Mouse (Mus musculus): ENCODE results near the gene Mroh3. TPM values are rescaled to one million over a fixed set of nuclear protein-coding genes. Genes with fewer than 3 reads are reported as not detected.

Gene Mroh3
- total and polyA plus RNA-seq, 3 experiments: not detected

- no peaks in the 10 kb centered on the region for H3K9me3 ChIP-seq (replicated peaks; ENCODE audit: insufficient read depth, low read length)
- H3K27me3 ChIP-seq (ENCODE audit: control insufficient read depth in 1 of 2, insufficient read depth in 2 of 2, low read length in 2 of 2): no peaks in the 10 kb centered on the region
- peak overlapping the region; percentile 68 to 100 for H3K4me3 ChIP-seq (ENCODE audit: control insufficient read depth in 1 of 2, insufficient read depth in 1 of 2, low read depth in 2 of 2, low read length in 2 of 2)
- no peak for DNase-seq (ENCODE audit: low read depth, low spot score)
- no peak for TF ChIP-seq MAZ (IDR thresholded peaks at IDR 0.05; ENCODE audit: low read depth, low read length)
- TF ChIP-seq ELF1 (IDR thresholded peaks at IDR 0.05; ENCODE audit: low read depth, low read length): no peak
- TF ChIP-seq USF2 (IDR thresholded peaks at IDR 0.05; ENCODE audit: borderline replicate concordance in 1 of 2, insufficient read depth in 1 of 2, low read depth in 1 of 2, low read length in 2 of 2): no peak
- no peak for TF ChIP-seq ZMIZ1 (IDR thresholded peaks at IDR 0.05; ENCODE audit: low read depth, low read length)
- peaks cover 21% of the 10 kb centered on the region for H3K79me2 ChIP-seq (ENCODE audit: control insufficient read depth, insufficient read depth, low read length, poor library complexity)
- H3K4me1 ChIP-seq (ENCODE audit: control insufficient read depth in 1 of 2, insufficient read depth in 2 of 2, low read length in 2 of 2): peaks cover 41 to 68% of the 10 kb centered on the region in 2 experiments
- peaks cover 0 to 43% of the 10 kb centered on the region in 2 experiments; a peak in 3 of 4 replicates for H3K36me3 ChIP-seq (ENCODE audit: control insufficient read depth in 1 of 2, insufficient read depth in 2 of 2, low read length in 2 of 2)
- peak overlapping the region; percentile 82 for H3K9ac ChIP-seq (ENCODE audit: control insufficient read depth, low read depth, low read length, poor library complexity, severe bottlenecking)
- H3K27ac ChIP-seq (ENCODE audit: control insufficient read depth, low read depth, low read length): 0 out of 2 replicates have a peak overlapping the region, but pooled peaks have one; percentile 5
Observed at GRCm38 (mm10) chr1:136132386-136133201, 80.0 kb downstream of the Mroh3 start.

Other genes with a start within 250 kb of the Mroh3 start
- 0.15 TPM in 1 of 2 replicates, not detected in the other for gene Igfn1, start 206.5 kb downstream of the Mroh3 start, total RNA-seq (2012; rRNA removed)
- gene Igfn1, start 206.5 kb downstream of the Mroh3 start, polyA plus RNA-seq (2012; ENCODE audit: insufficient read depth in 1 of 2, insufficient read length in 2 of 2, low read depth in 1 of 2, low replicate concordance in 2 of 2, missing spikeins in 1 of 2): under 1 TPM in 1 of 2 experiments, not detected in 1; 0.14 TPM
- 35.4 and 52.2 TPM in 2 replicates for gene Tmem9, start 204.7 kb downstream of the Mroh3 start, total RNA-seq (2012; rRNA removed)
- 10 to 100 TPM in 1 of 2 experiments, not detected in 1; 82.9 TPM for gene Tmem9, start 204.7 kb downstream of the Mroh3 start, polyA plus RNA-seq (2012; ENCODE audit: insufficient read depth in 1 of 2, insufficient read length in 2 of 2, low read depth in 1 of 2, low replicate concordance in 2 of 2, missing spikeins in 1 of 2)
- not detected in 2 replicates for gene Ascl5, start 162.0 kb downstream of the Mroh3 start, total RNA-seq (2012; rRNA removed)
- not detected for gene Ascl5, start 162.0 kb downstream of the Mroh3 start, polyA plus RNA-seq (2012; ENCODE audit: insufficient read depth in 1 of 2, insufficient read length in 2 of 2, low read depth in 1 of 2, low replicate concordance in 2 of 2, missing spikeins in 1 of 2)
- not detected in 2 replicates for gene Cacna1s, start 160.1 kb downstream of the Mroh3 start, total RNA-seq (2012; rRNA removed)
- not detected for gene Cacna1s, start 160.1 kb downstream of the Mroh3 start, polyA plus RNA-seq (2012; ENCODE audit: insufficient read depth in 1 of 2, insufficient read length in 2 of 2, low read depth in 1 of 2, low replicate concordance in 2 of 2, missing spikeins in 1 of 2)
- 4.0 and 7.6 TPM in 2 replicates for gene Kif21b, start 81.4 kb downstream of the Mroh3 start, total RNA-seq (2012; rRNA removed)
- gene Kif21b, start 81.4 kb downstream of the Mroh3 start, polyA plus RNA-seq (2012; ENCODE audit: insufficient read depth in 1 of 2, insufficient read length in 2 of 2, low read depth in 1 of 2, low replicate concordance in 2 of 2, missing spikeins in 1 of 2): 10 to 100 TPM in 1 of 2 experiments, not detected in 1; 34.0 TPM
- gene Inava, start 21.4 kb upstream of the Mroh3 start, total RNA-seq (2012; rRNA removed): 0.12 and 0.13 TPM in 2 replicates
- gene Inava, start 21.4 kb upstream of the Mroh3 start, polyA plus RNA-seq (2012; ENCODE audit: insufficient read depth in 1 of 2, insufficient read length in 2 of 2, low read depth in 1 of 2, low replicate concordance in 2 of 2, missing spikeins in 1 of 2): under 1 TPM in 1 of 2 experiments, not detected in 1; 0.65 TPM
- not detected in 2 replicates for gene Gpr25, start 48.0 kb upstream of the Mroh3 start, total RNA-seq (2012; rRNA removed)
- not detected for gene Gpr25, start 48.0 kb upstream of the Mroh3 start, polyA plus RNA-seq (2012; ENCODE audit: insufficient read depth in 1 of 2, insufficient read length in 2 of 2, low read depth in 1 of 2, low replicate concordance in 2 of 2, missing spikeins in 1 of 2)
- gene Camsap2, start 133.3 kb upstream of the Mroh3 start, total RNA-seq (2012; rRNA removed): 7.0 and 7.6 TPM in 2 replicates
- gene Camsap2, start 133.3 kb upstream of the Mroh3 start, polyA plus RNA-seq (2012; ENCODE audit: insufficient read depth in 1 of 2, insufficient read length in 2 of 2, low read depth in 1 of 2, low replicate concordance in 2 of 2, missing spikeins in 1 of 2): 10 to 100 TPM; 10.7 to 38.3 TPM
- 6.0 and 6.1 TPM in 2 replicates for gene Ddx59, start 202.4 kb upstream of the Mroh3 start, total RNA-seq (2012; rRNA removed)
- 1 to 10 TPM in 1 of 2 experiments, not detected in 1; 6.9 TPM for gene Ddx59, start 202.4 kb upstream of the Mroh3 start, polyA plus RNA-seq (2012; ENCODE audit: insufficient read depth in 1 of 2, insufficient read length in 2 of 2, low read depth in 1 of 2, low replicate concordance in 2 of 2, missing spikeins in 1 of 2)